Mouse (Mus musculus) adrenal gland, postnatal 4 days (tissue): Measurements from ENCODE around the gene Zic4. TPM values are rescaled to one million over a fixed set of nuclear protein-coding genes. Genes with fewer than 3 reads are reported as not detected.

Experiments
- DNase-seq, 2 experiments: peaks; one replicate each; pipeline ENCODE4 v3.0.0; 2021 to 2022; ENCODE audit warnings: low spot score in 2 of 2, mixed read lengths in 2 of 2
- total RNA-seq, 2 experiments: library from RNA; stranded (reverse); gene quantifications; 2 replicates each; pipeline ENCODE4 v1.2.3; 2021

Zic4 gene
- total RNA-seq, 2 experiments from 2014 or later = 0.56 TPM; not detected in 1

- DNase-seq = no peak
Observed at GRCm38 (mm10) chr9:91400482-91401093, 38.4 kb downstream of the Zic4 start.

GRCm38 (mm10) chr9:91401471-91401870 is 39.3 kb downstream of the Zic4 start:
- DNase-seq = no peak

GRCm38 (mm10) chr9:91404229-91404628 is 42.0 kb downstream of the Zic4 start:
- DNase-seq = no peak

- no peak for DNase-seq
Observed at GRCm38 (mm10) chr9:91404905-91405752, 42.9 kb downstream of the Zic4 start.

GRCm38 (mm10) chr9:91405753-91406178 is 43.6 kb downstream of the Zic4 start:
- DNase-seq = no peak

DNA sequence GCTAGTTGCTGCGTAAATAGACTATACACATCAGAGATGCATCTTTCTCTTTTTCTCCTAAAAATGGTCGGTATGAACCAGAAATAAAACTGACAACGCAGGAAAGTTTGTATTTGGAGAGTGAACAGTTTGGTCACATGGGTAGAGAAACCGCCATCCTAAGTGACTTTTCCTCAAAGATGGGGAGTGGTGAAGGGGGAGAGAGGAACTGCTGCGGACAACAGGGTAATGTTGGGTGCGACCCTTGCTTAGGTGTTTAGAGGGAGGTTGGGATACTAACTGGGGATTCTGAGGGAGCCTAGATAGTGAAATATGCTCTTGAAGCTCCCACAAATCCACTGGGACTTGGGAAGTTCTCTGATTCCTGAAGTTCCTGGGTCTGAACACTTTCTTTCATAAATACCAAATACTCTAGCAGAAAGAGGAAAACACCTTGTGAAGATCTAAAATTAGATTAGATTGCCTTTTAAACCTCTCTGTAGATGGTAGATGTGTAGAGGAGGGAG is 44.1 kb downstream of the Zic4 start:
- no peak for DNase-seq

DNA sequence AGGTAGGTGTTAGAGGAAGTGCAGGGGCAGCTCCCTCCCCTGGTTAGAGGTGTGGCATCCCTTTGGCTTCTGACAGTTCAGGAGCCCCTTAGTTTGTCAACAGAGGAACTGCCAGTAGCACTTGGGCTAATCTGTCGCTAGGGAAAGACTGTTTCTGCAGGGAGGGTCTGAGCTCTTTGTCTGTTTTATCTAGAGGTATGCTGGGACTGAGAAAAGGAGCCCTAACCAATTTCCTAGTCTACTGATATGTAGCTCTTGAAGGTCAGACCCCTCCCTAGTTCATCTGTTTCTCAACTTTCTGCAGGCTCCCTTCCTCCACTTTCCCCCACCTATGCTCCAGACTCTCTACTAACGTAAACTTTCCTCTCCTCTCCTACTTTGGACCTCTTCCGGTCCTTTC is 47.6 kb downstream of the Zic4 start:
- no peak for DNase-seq

GRCm38 (mm10) chr9:91414007-91414661 is 51.9 kb downstream of the Zic4 start:
- DNase-seq = no peak

- DNase-seq = no peak
Observed at GRCm38 (mm10) chr9:91420441-91420840, 58.2 kb downstream of the Zic4 start.

Other genes with a start within 250 kb of the Zic4 start
- gene Zic1, start 3.4 kb downstream of the Zic4 start, total RNA-seq = 1 to 10 TPM in 1 of 2 experiments, not detected in 1; 2.2 TPM